Mouse (Mus musculus) cortical plate, adult 2 months (tissue): ENCODE measurements around the gene Eya3.

Experiments
- CTCF ChIP-seq: fragments of 200-500 bp; IDR thresholded peaks from 2 replicates; pipeline ENCODE4 v1.5.1; 2011; ENCODE audit warnings: mild to moderate bottlenecking, control low read depth, low read length; ENCODE audit not compliant: insufficient read depth; ENCODE audit errors: extremely low read depth
- POLR2A ChIP-seq: fragments of 200-500 bp; IDR thresholded peaks from 2 replicates; pipeline ENCODE4 v1.6.1; 2011; ENCODE audit warnings: mild to moderate bottlenecking, low read length, control low read depth; ENCODE audit not compliant: insufficient read depth; ENCODE audit errors: extremely low read depth

- TF ChIP-seq POLR2A (no peak), CTCF (no peak)
Observed at GRCm38 (mm10) chr4:132693366-132693765, 54.6 kb downstream of the Eya3 start.
